Mouse (Mus musculus) MEL (cell line): Measurements from ENCODE around the gene Med12l.

ENCODE experiments used
- BHLHE40 ChIP-seq: IDR thresholded peaks from 2 replicates; pipeline ENCODE4 v1.6.1; 2012; ENCODE audit warnings: low read depth, mild to moderate bottlenecking, inconsistent platforms, low read length, improper control_type of control experiment, borderline replicate concordance
- CTCF ChIP-seq, 3 experiments: IDR thresholded peaks in 2 of 3; conservative IDR thresholded peaks in 1 of 3; 2 replicates each; pipeline ENCODE4 v1.5.1; 2011 to 2012; ENCODE audit warnings: low read length in 3 of 3, low read depth in 2 of 3, mild to moderate bottlenecking in 2 of 3, improper control_type of control experiment in 1 of 3, inconsistent platforms in 1 of 3, mixed read lengths in 1 of 3, moderate library complexity in 1 of 3; ENCODE audit not compliant: control insufficient read depth in 1 of 3, insufficient read depth in 1 of 3, poor library complexity in 1 of 3, severe bottlenecking in 1 of 3
- EP300 ChIP-seq, 2 experiments: IDR thresholded peaks; 2 replicates each; pipeline ENCODE4 v1.6.1; 2011; ENCODE audit warnings: improper control_type of control experiment in 2 of 2, low read length in 2 of 2, low read depth in 1 of 2, mild to moderate bottlenecking in 1 of 2
- NRF1 ChIP-seq: IDR thresholded peaks from 2 replicates; pipeline ENCODE4 v1.6.1; 2014; ENCODE audit warnings: low read depth, mild to moderate bottlenecking, inconsistent platforms, low read length, improper control_type of control experiment, moderate library complexity; ENCODE audit not compliant: poor library complexity, insufficient read depth, severe bottlenecking
- POLR2A ChIP-seq, 2 experiments: IDR thresholded peaks; 2 replicates each; pipeline ENCODE4 v1.6.1; 2011 to 2012; ENCODE audit warnings: low read length in 2 of 2, mild to moderate bottlenecking in 2 of 2, control low read depth in 1 of 2, improper control_type of control experiment in 1 of 2, low read depth in 1 of 2, moderate library complexity in 1 of 2; ENCODE audit not compliant: control insufficient read depth in 1 of 2, insufficient read depth in 1 of 2, poor library complexity in 1 of 2
- POLR2AphosphoS2 ChIP-seq: IDR thresholded peaks from 2 replicates; pipeline ENCODE4 v1.6.1; 2011; ENCODE audit warnings: low read length, improper control_type of control experiment

DNA sequence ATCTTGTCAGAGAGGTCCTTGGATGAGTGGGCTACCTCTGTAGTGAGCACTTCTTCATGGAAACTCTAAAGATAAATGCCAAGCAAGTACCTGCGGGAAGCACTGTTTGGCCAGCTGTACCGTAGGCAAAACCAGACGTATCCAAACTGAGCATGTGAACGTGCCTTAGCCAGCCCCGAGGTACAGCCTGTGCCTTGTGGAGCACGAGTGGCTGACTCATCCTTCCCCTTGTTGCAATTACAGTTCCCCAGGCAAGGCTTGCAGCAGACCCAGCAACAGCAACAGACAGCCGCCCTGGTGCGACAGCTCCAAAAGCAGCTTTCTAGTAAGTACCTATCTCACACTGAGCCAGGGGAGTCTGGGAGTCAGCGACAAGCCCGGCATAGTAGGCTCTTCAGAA lies 307.0 kb downstream of the Med12l start:
- TF ChIP-seq POLR2AphosphoS2 (no peak), CTCF (IDR thresholded peaks at IDR 0.05 in 2 of 3, conservative IDR thresholded peaks at IDR 0.05 in 1 of 3; ENCODE audit: control insufficient read depth in 1 of 3, insufficient read depth in 1 of 3, low read depth in 2 of 3, low read length in 3 of 3, poor library complexity in 1 of 3, severe bottlenecking in 1 of 3) (no peak), BHLHE40 (no peak), POLR2A (IDR thresholded peaks at IDR 0.05; ENCODE audit: control insufficient read depth in 1 of 2, insufficient read depth in 1 of 2, low read depth in 1 of 2, low read length in 2 of 2, poor library complexity in 1 of 2) (no peak), EP300 (IDR thresholded peaks at IDR 0.05; ENCODE audit: low read depth in 1 of 2, low read length in 2 of 2) (no peak), NRF1 (no peak)
